Mouse (Mus musculus): ENCODE measurements around the gene Popdc2. TPM values are rescaled to one million over a fixed set of nuclear protein-coding genes. Genes with fewer than 3 reads are reported as not detected.

The Popdc2 gene
- total RNA-seq, 4 experiments from 2014 or later = 0.35 to 0.89 (median 0.52) TPM

GRCm38 (mm10) chr16:38354185-38354913, 7.7 kb upstream of the Popdc2 start:
- DNase-seq (ENCODE audit: low spot score in 2 of 2) = no peak

DNA sequence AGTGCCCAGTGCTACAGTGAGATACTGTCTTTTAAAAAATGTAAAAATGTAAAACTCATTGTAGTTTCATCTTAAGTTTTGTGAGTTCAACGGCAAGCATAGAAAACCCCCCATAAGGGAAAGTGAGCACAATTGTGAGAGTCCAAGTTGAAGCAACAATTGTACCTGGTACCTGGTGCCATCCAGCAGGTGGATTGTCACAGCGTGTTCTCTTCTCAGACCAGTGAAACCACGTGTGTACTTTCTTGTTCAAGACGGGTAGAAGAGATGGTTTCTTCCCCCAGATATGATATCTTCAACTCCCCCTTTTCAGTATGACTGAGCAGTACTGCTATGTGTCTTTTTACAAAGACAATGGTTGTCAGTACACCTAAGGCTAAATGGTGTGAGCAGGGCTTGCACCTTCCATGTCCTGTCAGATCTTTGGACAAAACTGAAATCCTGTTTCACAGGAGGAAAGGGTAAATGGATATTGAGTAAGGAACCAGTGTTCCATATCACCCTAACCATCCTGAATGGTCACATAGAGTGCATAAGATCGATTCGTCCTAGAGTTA, 3.7 kb upstream of the Popdc2 start:
- no peak for DNase-seq (ENCODE audit: low spot score in 2 of 2)

DNA sequence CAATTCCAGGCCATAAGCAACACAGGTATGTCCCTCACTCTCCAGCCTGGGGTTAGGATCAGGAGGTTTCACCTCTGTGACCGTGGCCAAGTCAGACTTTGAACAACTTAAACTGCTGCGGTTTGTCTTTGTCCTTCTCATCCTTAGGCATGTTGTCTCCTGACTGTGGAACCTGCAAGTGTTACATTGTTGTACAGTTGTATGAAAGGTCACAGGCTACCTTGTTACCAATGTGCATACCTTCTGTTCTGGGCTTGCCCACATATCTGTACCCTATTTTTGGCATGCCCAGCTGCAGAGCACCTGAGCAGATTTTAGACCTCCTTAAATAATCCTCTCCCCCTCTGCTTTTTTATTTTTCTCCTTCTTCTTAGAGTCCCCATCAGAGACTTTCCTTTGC, 2.8 kb upstream of the Popdc2 start:
- no peak for DNase-seq (ENCODE audit: low spot score in 2 of 2)

GRCm38 (mm10) chr16:38359857-38360256, 2.2 kb upstream of the Popdc2 start:
- no peak for DNase-seq (ENCODE audit: low spot score in 2 of 2)

- no peak for DNase-seq (ENCODE audit: low spot score in 2 of 2)
Measured at GRCm38 (mm10) chr16:38360317-38360716, 1.7 kb upstream of the Popdc2 start.

- DNase-seq (ENCODE audit: low spot score in 2 of 2) = no peak
Measured at GRCm38 (mm10) chr16:38362493-38363255, 665 bp downstream of the Popdc2 start.

- DNase-seq (ENCODE audit: low spot score in 2 of 2) = no peak
Measured at GRCm38 (mm10) chr16:38363256-38363595, 1.2 kb downstream of the Popdc2 start.

GRCm38 (mm10) chr16:38363657-38364056, 1.6 kb downstream of the Popdc2 start:
- no peak for DNase-seq (ENCODE audit: low spot score in 2 of 2)

DNA sequence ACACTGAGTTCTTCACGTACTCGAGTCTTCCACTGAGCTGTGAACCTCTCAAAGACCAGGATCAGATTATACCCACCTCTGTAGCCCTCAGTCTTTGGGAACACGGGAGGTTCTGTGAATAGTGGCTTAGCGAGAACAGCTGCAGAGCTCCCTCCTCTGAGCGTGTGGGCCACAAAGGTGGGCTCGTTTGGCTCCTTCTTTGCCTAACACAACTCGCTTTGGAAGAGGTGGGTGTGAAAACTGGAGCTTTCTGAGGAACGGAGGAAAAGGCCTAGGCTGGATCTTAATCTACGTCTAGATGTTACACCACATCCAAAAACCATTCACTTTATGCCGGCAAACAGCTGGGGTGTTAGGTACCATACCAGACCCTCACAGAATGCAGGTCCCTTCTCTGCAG, 3.4 kb downstream of the Popdc2 start:
- no peak for DNase-seq (ENCODE audit: low spot score in 2 of 2)

DNA sequence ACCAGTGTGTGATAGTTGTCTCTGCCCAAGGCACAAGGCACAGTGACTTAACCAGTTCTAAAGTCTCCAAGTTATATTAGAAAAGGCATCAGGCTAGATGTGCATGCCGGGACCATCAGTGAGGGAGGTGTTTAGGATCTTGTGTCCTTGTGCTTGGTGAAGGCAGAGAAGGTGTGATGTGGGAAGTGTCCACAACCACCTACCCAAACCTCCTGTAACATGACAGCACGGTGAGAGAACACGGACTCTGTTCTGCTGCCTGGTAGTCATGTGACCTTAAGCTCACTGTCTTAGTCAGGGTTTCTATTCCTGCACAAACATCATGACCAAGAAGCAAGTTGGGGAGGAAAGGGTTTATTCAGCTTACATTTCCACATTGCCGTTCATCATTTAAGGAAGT, 4.2 kb downstream of the Popdc2 start:
- DNase-seq (ENCODE audit: low spot score in 2 of 2) = no peak

DNA sequence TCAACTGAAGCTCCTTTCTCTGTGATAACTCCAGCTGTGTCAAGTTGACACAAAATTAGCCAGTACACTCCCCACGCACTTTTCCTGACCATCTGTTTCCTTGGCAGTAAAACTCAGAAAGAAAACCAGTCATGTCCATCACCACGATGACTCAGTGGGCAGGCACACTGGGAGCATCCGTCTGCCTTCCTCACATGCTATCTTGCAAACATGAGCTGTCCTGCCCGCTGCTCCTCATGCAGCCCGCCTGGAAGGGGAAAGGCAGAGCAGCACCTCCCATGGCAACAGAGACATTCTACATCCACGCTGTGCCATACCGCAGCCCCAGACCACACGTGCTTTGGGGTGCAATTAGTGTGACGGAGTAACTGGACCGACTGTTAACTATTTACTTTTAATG, 6.3 kb downstream of the Popdc2 start:
- DNase-seq (ENCODE audit: low spot score in 2 of 2) = peak in 1 of 2 experiments; percentile 89

DNA sequence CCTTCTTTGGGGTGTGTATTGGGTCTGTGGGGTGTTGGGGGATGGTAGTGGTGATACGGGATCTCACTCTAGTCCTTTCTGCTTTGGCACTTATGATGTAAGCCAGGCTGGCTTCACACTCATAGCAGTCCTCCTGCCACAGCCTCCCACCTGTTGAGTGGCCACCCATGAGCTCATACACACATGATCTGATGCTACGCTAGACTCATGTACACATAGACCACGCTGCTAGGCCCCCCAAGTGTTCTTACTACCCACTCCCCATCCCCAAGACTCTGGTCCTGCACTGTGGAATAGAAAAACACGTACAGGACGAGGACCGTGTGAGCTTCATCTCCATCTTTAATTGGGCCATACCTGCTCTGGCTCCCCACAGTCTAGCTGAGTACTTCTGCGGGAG, 7.0 kb downstream of the Popdc2 start:
- DNase-seq (ENCODE audit: low spot score in 2 of 2) = no peak

DNA sequence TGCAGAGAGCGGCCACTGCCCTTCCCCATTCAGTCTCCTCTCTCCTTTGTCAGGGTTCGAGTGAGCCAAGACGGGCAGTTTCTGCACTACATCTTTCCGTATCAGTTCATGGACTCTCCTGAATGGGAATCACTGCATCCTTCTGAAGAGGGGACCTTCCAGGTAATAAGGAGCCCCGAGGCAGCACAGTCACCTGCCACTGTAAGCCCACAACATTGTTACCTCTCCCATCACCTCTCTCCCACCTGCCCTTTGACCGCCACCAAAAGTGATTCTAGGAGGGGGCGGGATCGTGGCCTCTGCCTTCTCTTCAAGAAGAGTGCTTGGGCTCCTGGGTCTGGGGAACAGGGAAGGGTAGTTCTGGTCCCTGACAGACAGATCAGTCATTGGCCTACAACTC, 7.4 kb downstream of the Popdc2 start:
- DNase-seq (ENCODE audit: low spot score in 2 of 2) = no peak

GRCm38 (mm10) chr16:38369992-38370484, 8.0 kb downstream of the Popdc2 start:
- DNase-seq (ENCODE audit: low spot score in 2 of 2) = no peak

GRCm38 (mm10) chr16:38370633-38371374, 8.8 kb downstream of the Popdc2 start:
- DNase-seq (ENCODE audit: low spot score in 2 of 2) = no peak

GRCm38 (mm10) chr16:38371705-38372296, 9.8 kb downstream of the Popdc2 start:
- DNase-seq (ENCODE audit: low spot score in 2 of 2) = no peak

DNA sequence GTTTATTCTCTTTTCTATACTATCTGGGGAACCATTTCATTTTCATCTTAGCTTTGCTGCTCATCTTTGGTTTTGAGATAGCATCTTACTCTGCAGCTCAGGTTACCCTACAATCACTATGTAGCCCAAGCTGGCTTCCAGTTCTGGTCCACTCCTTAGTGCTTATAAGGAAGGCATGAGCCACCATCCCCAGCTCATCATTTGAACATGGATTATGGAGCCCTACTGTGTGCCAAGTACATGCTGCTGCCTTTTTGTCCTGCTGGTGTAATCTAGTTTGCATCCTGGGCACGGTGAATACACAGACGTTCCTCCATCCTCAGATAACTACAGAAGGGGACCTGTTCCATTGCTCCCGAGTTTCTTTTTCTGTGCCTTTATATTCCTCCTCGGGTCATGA, 10.9 kb downstream of the Popdc2 start:
- DNase-seq (ENCODE audit: low spot score in 2 of 2) = no peak

DNA sequence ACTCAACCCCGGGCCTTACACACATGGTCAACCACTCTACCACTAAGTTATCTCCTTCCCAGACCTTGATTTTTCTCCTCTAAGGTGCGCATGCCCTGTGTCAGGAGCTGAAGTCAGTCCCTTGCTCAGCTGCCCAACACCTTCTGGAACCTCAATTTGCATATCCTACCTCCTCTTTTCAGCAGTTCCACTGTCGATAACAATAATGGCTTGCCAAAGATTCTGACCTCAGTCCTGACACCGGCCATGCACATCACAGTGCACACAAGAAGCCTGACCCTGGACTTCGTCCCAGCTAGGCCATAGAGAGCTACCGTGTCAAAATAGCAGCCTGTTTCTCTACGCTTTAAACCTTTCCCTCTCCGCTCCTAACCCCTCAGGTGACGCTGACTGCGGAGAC, 11.4 kb downstream of the Popdc2 start:
- no peak for DNase-seq (ENCODE audit: low spot score in 2 of 2)

GRCm38 (mm10) chr16:38373941-38374340, 11.9 kb downstream of the Popdc2 start:
- no peak for DNase-seq (ENCODE audit: low spot score in 2 of 2)

DNA sequence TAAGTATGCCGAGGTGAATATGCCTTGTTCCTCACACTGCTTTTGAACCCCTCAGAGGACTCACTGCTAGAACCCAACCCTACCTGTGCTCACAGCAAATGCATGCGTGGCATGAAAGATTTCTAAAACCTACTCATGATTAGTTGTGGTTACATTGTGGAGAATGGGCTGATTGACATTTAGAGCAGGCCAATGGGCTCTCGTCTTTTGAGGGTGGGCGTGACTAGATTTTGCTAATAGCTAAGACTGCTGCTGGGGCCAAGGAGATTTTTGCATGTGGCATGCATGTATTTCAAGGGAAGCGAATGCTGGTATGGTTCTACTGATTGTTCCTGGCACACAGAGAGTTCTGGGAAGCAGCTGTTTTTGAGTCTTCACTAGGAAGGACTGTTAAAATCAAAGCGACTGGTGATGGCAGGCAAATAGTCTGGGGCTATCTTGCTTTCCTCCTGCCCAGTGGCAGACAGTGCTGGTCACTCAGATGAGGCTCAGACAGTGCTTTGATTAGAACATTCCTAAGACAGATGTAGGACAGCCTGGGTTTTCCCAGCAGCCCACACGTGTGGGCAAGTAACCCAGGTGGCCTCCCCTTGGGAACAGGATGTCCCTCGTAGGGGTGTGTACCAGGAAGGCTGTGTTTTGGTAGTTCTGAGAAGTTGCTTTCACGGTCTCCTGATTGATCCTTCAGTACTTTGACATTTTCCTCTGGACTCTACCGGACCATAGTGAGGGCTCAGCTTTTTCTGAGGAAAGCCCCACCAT, 12.6 kb downstream of the Popdc2 start:
- DNase-seq (ENCODE audit: low spot score in 2 of 2) = no peak

DNA sequence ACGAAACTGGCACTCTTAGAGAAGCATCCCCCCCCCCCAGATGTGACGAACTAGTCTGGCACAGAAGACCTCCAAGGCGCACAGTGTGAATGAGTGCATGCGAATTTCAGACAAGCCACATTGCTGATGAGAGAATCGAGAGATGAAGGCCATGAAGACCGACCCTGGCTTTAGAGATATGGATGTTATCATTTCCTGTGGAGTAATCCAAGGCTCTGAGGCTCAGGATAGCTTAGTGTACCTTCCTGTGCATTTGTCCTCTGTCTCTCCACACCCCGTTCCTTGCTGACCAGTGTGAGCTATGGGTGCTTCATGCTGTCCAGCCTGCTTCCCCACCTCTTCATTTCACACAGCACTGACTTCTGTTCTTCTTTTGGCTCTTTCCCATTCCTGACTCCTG, 13.2 kb downstream of the Popdc2 start:
- no peak for DNase-seq (ENCODE audit: low spot score in 2 of 2)

Data from left cerebral cortex, adult 8-10 months (tissue).